Mouse (Mus musculus) urinary bladder, postnatal 4 days (tissue): ENCODE results near the gene Dgkg.

Experiments
- DNase-seq, 2 experiments: peaks; one replicate each; pipeline ENCODE4 v3.0.0; 2021 to 2022; ENCODE audit warnings: low spot score in 2 of 2

The Dgkg gene

GRCm38 (mm10) chr16:22598741-22599140 lies 58.3 kb downstream of the Dgkg start:
- DNase-seq: no peak

GRCm38 (mm10) chr16:22596394-22596793 lies 60.6 kb downstream of the Dgkg start:
- DNase-seq: no peak

- peak in 1 of 2 experiments; percentile 4 for DNase-seq
These were observed 63.1 kb downstream of the Dgkg start for GRCm38 (mm10) chr16:22593907-22594306.

- no peak for DNase-seq
These were observed 67.4 kb downstream of the Dgkg start for GRCm38 (mm10) chr16:22589619-22590018.

GRCm38 (mm10) chr16:22586151-22586836 lies 70.7 kb downstream of the Dgkg start:
- no peak for DNase-seq

GRCm38 (mm10) chr16:22585523-22585922 lies 71.5 kb downstream of the Dgkg start:
- DNase-seq: no peak

GRCm38 (mm10) chr16:22583401-22583800 lies 73.6 kb downstream of the Dgkg start:
- DNase-seq: peak in 1 of 2 experiments; percentile 17

GRCm38 (mm10) chr16:22582173-22582929 lies 74.7 kb downstream of the Dgkg start:
- peak in 1 of 2 experiments; percentile 52 for DNase-seq

GRCm38 (mm10) chr16:22580103-22580502 lies 76.9 kb downstream of the Dgkg start:
- no peak for DNase-seq

- no peak for DNase-seq
These were observed 78.1 kb downstream of the Dgkg start for GRCm38 (mm10) chr16:22578883-22579282.

- DNase-seq: no peak
These were observed 79.4 kb downstream of the Dgkg start for GRCm38 (mm10) chr16:22577656-22578055.

- DNase-seq: no peak
These were observed 82.9 kb downstream of the Dgkg start for GRCm38 (mm10) chr16:22574164-22574563.

- peak in 1 of 2 experiments; percentile 32 for DNase-seq
These were observed 84.2 kb downstream of the Dgkg start for GRCm38 (mm10) chr16:22572641-22573341.

GRCm38 (mm10) chr16:22564907-22565272 lies 92.1 kb downstream of the Dgkg start:
- DNase-seq: no peak

- no peak for DNase-seq
These were observed 92.6 kb downstream of the Dgkg start for GRCm38 (mm10) chr16:22564259-22564906.

- DNase-seq: no peak
These were observed 93.4 kb downstream of the Dgkg start for GRCm38 (mm10) chr16:22563594-22563993.

- DNase-seq: no peak
These were observed 102.0 kb downstream of the Dgkg start for GRCm38 (mm10) chr16:22554996-22555395.

GRCm38 (mm10) chr16:22552351-22552750 lies 104.7 kb downstream of the Dgkg start:
- no peak for DNase-seq

GRCm38 (mm10) chr16:22551231-22552000 lies 105.6 kb downstream of the Dgkg start:
- DNase-seq: no peak

- DNase-seq: no peak
These were observed 107.7 kb downstream of the Dgkg start for GRCm38 (mm10) chr16:22549346-22549745.
